Mouse (Mus musculus): ENCODE data around the gene Fbxo42. TPM values are rescaled to one million over a fixed set of nuclear protein-coding genes. Genes with fewer than 3 reads are reported as not detected.
A peak's percentile ranks its signal among the peaks of the same experiment; 100 is the strongest.

Fbxo42 gene
- 10 to 100 TPM; 19.9 to 22.2 TPM for total RNA-seq (2021)
- 11.3 and 11.4 TPM in 2 replicates for polyA plus RNA-seq (2012; rRNA removed)
- long read RNA-seq, full-length matches to known transcripts, result 11 of 21 reads
- long read RNA-seq, partial matches to known transcripts, result 6 of 21 reads
- long read RNA-seq, other reads (novel, unspliced or antisense), result 4 of 21 reads

DNA sequence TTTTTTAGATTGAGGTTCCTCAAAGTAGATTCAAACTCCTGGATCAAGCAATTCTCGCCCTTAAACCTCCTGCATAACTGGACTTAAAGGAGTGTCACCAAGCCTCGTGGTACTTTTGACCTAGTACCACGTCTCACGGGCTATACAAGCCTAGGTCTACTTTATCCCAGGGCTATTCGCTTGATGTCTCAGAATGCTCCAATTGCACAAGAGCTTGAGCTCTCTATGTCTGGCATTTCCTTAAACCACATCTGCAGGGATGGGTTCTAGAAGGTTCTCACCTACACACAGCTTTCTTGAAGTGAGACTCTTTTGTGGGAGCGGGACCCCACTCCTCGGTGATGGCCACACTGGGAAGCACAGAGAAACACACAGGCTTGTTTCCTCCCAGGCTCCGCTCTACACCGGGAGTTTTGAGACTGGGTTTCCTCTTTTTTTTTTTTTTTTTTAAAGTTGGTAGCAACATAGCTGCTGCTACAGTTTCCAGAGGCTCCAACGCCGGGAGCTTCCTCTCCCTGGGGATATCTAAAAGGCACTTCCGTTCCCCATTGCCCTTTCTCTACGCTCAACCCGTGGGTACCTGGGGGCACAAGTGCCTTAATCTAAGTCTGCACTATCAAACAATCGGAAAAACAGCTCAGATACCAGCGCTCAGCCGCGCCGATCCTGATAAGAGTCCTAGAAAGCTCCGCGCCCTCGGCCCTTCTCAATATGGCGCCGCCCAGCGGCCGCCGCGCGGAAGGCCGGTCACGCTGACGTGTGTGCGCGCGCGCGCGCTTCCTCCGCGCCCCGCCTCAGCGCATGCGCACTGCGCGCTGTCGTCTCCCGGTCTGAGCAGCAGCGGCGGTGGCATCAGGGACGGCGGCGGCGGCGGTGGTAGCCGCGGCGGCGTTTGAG lies at the start of gene Fbxo42:
Gene Fbxo42 (plus strand): TSS at position 802 of the 897 bp plus-strand sequence.
- peak; percentile 96 for DNase-seq

DNA sequence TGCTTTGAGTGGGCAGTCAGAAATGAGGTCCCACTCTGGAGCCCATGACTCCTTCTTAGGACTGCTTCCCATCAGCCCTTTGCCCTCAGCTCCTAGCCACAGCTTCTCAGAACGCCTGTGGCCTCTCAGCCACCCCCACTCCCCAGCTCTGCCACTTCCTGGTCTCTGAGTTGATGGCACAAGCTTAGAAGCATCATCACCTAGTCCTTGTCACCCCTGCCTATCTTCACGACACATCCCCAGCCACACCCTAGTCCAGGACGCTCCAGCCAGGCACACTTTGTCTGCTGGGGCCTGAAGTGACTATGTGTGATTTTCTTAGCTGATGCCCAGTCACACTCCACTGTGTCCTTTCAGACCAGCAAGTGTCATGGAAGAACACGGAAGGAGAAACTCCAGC lies 48.8 kb upstream of the Fbxo42 start:
- no peak for DNase-seq

DNA sequence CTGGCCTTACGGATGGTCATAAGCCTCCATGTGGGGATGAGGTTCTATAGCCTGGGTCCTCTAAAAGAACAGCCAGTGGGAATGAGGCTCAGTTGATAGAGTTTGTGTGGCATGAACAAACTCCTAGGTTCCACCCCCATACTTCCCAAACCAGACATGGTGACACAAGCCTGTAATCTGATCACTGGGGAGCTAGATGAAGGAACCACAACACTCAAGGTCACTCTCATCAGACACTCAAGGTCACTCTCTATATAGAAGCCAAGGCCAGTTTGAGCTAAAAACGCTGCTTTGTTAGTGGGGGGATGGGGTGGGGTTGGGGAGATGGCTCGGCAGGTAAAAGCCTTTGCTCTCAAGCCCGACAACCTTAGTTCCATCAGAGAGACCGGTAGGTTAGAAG lies 47.8 kb upstream of the Fbxo42 start:
- no peak for DNase-seq

DNA sequence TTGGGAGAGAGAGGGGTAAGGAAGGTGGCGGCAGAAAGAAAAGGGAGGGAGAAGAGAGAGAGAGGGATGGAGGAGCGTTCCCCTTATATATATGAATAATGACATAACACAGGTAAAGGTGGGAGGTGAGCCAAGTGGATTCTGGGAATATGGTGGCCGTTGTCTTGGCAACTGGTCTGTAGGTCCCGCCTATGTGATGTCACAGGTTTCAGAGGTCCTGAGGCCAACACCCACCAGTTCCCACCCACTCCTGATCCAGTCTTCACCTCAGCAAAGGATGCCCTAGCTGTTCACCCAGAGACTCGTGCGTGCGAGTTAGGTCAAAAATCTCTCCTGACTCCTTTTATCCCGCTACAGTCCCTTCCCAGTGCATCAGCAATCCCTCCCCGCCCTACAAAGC lies 46.4 kb upstream of the Fbxo42 start:
- DNase-seq, result no peak

DNA sequence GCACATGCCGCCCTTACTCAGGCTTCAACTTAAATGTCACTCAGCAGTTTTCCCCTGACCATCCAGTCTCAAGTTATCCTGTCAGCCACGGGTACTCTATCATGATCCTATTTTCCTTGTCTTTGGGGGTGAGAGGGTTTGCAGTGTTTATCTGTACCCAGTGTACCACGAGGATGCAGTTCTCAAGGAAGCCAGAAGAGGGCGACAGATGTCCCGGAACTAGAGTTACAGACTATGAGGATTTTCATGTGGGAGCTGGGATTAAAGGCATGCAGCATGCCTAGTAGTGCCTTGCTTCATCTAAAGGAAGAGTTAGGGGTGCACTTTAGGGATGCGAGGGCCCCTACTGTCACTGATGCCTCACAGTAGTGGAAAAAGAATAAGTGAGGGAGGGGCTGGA lies 45.9 kb upstream of the Fbxo42 start:
- no peak for DNase-seq

DNA sequence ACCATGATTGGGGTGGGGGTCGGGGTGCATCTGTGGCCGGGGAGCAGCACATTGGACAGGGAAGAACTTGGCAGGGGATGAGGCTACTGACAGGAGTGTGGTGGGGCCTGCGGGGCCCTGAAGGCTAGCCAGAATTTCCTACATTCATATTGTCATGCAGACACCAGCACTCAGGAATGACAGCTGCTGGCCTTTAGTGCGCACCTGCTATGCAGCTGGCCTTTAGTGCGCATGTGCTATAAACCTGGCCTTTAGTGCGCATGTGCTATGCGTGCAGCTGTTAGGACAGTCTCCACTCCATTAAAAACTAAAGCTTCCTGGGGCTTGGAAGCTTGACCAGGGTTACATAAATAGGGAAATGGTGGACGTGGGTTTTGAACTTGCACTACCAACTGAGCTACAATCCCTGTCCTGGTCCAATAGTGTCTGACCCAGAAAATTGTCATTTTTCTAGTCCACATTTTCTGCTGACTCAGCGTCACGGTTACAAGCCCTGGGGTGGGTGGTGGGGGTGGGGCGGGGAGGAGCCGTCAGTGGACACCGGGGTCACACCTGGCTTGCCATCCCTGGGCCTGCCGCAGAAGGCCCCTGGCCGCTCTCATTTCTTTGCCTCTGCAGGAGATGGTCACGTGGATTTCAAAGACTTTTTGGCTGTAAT lies 41.1 kb upstream of the Fbxo42 start:
- DNase-seq, result no peak

DNA sequence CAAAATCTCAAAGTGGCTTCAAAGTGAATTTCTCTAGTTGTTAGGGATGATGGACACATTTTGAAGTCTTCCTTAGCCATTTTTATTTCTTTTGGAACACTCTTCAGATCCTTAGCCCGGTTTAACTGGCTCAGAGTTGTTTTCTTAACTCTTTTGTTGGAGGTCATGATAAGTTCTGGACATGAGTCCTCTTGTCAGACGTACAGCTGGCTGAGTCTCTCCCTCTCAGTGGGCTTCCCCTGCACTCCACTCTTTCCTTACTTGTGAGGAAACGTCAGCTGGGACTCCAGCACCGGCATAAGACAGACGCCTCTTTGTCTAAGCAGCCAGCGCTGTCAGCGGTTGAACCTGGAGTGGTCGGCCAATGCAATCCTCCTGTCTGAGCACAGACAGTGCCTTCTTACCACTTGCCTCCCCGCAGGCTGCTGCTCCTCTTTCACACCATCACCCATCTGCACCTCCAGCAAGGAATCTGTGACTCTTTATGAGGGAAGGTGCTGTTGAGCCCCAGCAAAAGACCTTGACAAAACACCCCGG lies 39.4 kb upstream of the Fbxo42 start:
- DNase-seq, result no peak

DNA sequence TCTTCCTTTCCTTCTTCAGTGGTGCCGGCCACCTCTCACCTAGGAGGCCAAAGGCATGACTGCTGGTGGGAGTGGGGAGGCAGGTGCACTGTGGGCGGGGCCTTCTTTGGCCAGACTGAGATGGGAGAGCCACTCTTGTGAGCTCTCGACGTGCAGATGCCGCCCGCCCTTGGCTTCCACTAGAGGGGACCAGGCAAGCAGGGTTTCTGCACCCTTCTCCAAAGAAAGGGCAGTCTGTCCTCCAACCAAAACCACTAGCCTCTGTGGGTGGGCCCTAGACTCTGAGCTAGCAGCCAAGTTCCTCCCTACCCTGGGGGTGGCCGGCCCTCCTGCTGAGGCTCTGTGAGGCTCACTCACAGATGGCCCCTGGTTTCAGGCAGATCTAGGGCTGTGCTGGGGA lies 33.9 kb upstream of the Fbxo42 start:
- DNase-seq, result no peak

DNA sequence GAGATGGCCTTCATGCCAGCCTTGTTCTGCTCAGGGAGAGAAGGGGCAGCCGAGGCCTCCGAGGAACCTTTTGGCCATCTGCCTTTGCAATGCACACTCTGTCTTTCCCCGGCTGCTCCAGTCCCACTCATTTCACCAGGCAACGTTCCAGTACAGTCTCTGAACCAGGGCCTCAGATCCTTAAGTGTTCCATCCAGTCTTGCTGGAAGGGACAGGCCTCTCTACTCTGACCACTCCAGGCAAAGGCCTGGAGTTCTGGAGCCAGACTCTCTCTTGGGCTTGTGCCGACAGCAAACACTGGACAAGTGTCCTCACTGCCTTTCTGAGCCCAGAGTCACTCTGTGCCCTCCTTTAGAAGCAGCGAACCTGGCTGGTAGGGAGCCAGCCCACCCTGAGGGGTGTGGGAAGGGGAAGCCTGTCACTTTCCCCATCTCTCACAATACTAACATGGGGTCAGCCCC lies 33.2 kb upstream of the Fbxo42 start:
- no peak for DNase-seq

DNA sequence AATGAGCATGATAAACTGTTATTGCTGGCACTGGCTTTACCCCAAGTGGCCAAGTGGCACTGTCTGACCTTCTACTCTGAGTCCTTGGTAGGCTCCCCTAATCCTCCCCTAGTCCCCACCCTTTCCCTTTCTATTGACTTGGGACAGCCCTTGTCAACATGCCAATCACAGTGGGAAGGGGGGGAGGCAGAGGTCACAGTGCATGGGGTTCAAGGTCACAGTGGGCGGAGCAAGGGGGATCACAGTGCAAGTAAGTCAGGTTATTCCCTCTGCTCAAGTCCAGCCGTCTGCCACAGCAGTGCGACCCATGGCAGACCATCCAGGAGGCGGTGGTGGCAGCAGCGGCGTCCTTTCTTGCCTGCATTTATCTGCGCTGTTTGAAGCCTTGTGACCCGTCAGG lies 32.3 kb upstream of the Fbxo42 start:
- DNase-seq, result peak; percentile 41

DNA sequence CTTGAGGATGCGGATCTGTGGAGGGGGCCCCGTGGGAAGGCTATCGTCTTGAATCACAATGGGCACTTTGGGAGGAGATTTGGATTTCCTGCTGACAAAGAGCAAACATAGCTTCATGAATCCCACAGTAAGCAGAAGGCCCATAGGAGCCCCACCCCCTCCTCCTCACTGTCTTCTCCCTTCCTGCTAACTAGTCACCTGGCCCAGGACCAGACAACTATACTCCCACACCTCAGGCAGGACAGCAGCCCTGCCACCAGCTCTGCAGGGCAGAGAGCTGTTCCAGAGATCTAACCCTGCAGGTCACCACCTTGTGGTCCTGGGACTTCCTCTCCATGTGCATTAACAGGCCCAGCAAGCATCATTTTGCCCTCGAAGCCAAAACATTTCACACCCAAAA lies 29.0 kb upstream of the Fbxo42 start:
- DNase-seq, result no peak

DNA sequence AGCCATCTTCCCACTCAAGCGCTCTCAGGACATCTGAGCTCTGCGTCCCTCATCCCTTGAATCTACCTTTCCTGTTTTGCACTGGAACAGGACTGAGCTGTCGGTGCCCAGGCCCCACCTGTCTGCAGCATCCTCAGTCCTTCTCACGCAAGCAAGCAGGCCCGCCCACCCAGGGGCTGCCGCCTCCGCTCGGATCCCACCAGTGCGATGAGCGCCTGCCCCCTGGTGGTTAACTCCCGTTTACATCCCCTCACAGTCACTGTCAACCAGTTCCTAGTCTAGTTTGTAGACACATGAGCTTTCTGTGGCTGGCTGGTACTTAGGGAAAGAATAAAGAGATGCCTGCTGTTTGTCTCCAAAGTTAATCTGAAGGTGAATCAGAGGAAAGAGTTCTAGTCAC lies 27.0 kb upstream of the Fbxo42 start:
- DNase-seq, result no peak

DNA sequence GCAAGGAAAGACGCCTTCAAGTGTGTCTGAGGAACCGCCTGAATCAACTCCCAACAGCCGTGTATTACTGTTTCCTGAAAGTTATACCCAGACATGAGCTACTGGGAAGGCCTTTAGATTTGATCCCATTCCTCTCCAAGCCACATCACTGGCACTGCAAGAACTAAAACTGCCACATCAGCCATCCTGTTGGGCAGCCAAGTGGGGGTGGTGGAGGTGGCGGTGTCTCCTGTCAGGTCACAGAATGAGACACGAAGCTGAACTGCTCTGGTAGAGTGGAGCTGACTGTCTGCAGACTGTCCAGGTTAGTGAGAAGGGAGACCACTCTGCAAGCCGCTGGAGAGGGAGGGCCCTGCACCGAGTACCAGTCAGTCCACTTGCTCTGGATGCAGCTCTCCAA lies 25.1 kb upstream of the Fbxo42 start:
- no peak for DNase-seq

DNA sequence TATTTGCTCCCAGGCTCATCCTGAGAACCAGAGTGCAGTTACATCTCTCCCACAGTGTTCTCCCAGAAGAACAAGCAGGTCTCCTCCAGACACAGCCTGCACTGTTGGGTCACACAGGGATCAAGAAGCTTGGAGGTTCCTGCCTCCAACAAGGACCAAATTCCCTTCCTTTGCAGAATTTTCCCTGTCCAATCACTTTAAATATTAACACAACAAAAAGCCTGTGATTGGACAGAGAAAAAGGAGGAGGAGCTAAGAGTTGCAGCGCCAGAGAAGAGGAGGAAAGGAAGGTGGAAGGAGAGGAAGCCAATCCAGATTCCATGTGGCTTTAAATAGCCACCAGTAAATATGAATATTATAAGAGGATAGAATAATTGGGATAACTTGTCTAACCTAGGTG lies 24.6 kb upstream of the Fbxo42 start:
- no peak for DNase-seq

DNA sequence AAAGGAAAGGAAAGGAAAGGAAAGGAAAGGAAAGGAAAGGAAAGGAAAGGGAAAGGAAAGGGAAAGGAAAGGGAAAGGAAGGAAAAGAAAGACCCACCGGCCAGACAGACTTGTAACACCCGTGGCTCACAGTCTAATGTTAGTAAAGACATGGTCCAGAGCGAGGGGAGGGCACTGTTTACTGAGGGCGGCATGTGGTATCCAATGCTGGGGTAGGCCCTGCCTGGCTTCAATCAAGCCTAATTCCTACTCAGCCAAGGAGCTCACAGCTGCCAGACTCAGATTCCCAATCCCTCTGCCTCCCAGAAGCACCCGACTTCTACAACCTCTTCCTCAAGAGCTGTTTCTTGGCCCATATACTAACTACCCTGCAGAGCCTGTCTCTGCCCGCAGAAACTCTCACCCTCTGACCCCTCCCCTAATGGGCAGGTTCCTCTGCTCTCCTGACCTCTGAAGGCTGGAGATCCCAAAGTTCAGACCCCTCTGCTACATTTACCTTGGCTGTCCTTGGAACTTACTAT lies 18.5 kb upstream of the Fbxo42 start:
- DNase-seq, result no peak

DNA sequence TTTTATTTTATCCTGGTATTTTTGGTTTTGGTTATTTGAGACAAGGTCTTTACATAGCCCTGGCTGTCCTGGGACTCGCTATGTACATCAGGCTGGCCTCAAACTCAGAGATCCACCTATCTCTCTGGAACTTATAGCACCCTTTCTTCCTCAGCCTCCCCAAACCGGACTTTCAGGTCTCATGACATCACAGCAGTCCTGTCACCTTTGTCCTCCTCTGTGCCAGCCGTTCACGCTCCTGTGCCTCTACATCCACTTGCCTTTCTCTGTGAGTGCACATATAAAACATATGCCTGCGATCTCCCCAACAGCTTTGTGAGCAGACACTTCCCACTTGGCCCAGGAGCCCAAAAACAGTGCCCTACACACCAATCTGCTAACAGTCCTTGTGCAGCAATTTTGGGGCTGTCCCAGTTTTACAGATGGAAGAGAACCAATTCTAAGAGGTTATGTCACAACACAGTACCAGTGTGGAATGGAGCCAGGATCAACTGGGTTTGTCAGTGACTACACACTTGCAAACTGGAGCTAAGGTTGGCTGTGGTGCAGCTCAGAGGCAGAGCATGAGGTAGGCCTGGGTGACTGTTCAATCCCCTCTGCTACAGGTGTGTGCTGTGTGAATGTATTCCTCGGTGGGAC lies 16.9 kb upstream of the Fbxo42 start:
- DNase-seq, result peak; percentile 78

DNA sequence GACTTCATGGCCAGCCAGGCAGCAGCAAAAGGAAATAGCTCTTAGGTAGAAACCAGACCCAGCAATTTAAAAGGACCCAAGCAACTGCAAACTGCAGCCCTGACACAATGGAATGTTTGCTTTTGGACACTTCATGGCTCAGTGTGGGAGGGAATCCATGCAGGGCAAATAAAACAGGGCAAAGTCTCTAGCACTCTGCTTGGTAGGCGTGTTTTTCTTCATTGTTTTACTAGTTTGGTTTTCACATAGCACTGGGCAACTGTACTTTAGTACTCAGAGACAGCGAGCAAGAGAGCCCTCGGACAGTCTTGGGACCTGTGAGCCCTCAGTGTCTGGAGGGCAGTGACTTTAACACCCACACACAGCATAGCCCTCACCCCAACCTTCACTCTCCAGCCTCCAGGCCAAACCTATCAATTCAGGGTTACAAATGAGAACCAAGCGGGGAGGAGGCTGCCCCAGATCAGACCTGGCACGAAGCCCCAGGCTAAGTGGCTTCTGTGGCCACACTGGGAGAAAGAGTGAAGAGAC lies 16.1 kb upstream of the Fbxo42 start:
- no peak for DNase-seq

DNA sequence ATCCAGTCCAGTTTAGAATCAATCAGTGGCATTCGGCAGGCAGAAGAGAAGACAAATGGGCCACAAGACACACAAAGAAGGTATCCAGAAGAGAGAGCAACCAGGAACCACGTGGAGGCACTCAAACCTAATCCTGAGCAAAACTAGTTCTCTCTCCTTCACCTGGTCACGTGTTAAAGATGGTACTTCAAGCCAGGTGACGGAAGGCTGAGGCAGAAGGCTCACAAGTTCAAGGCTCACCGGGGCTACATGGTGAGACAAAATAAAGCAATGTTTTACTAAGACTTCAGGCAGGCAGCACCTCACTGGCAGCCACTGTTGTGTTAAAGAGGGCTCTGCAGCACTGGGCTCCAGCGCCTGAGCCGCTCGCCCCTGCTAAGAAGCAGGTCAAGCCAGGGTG lies 15.5 kb upstream of the Fbxo42 start:
- no peak for DNase-seq

DNA sequence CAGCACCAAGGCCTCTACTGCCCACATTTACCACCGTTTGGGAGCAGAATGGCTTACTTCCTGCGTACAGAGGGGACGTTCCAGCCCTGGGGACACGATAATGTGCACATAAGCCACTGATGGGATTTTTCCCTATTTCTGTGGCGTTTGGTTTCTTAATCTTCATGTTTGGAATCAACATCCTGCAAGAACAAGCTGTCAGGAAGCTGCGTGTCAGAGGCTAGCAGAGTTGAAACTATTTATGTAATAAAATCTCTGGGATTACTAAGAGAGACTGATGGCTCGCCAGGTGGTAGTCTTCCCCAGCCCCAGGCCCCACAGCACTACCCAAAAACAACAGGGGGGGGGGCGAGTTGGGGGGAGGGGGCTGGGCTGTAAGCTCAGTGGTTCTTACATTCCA lies 14.5 kb upstream of the Fbxo42 start:
- no peak for DNase-seq

DNA sequence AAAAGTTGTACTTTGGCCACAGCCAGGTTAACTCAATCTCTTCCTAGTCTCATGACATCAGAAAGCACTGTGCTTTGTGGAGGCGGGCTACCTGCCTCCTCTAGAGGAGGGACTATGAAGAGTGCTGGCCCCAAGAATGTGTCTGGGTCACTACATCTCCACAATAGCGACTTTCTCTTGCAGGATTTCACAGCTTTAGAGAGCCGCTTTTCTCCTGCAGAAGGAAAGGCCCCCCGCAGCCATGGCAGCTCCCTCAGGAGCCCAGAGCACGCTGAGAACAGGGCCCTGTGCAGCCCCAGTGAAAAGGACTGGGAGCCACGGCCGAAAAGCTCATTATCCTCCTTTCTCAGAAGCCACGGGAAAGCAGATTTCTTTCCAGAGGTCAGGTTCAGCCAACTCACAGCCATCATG lies 13.7 kb upstream of the Fbxo42 start:
- no peak for DNase-seq

DNA sequence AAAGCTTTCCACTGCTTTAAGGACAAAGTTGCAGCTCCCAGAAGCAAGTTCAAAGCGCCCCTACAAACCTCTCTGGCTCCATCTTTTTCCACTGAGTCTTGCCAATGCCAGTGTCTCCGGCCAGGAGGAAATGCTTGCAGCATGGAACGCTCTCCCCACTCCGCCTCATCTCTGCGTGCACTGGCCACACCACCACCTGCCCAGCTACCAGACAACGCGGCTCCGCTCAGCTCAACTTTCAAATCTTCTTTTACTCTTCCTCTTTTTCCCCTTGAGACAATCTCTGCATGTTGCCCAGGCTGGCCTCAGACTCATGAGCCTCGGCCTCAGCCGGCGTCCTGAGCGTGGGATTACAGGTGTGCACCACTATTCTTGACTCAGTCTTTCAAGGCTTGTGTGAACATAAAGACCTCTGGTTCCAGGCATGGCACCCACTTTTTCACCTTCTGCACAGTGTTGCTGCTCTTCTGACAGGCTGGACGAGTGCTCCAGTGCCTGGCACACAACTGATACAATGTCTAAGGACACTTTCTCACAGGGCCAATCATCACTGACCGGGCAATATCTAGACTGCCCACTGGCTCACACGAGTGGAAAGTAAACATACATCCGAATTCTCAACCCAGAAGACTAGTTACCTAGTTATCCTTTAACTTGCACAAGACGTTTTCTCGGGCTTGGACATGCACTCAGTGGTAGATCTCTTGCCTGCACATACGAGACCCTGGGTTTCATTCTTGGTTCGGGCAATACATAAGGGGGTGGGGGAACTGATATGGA lies 12.8 kb upstream of the Fbxo42 start:
- no peak for DNase-seq

All from adrenal gland, adult 2 months (tissue).